Mouse (Mus musculus) bone marrow, adult 2 months (tissue): ENCODE data around the gene Slc6a17.

Experiments used
- CTCF ChIP-seq: fragments of 200-500 bp; IDR thresholded peaks from 2 replicates; pipeline ENCODE4 v1.5.1; 2011; ENCODE audit warnings: low read length, control low read depth; ENCODE audit not compliant: control insufficient read depth, insufficient read depth
- POLR2A ChIP-seq: fragments of 200-500 bp; IDR thresholded peaks from 2 replicates; pipeline ENCODE4 v1.6.1; 2011; ENCODE audit warnings: low read depth, mild to moderate bottlenecking, control low read depth, low read length, borderline replicate concordance; ENCODE audit not compliant: control insufficient read depth

GRCm38 (mm10) chr3:107491459-107491858 lies 26.4 kb downstream of the Slc6a17 start:
- TF ChIP-seq POLR2A (no peak), CTCF (no peak)
